Mouse (Mus musculus) heart, adult 9 months (tissue): ENCODE measurements around the gene Dnaaf2.
"Not testable (repeated sequence)": the region's sequence is repeated elsewhere in the genome, so short reads cannot be mapped to it uniquely, and the experiment has no call there.

Source experiments
- DNase-seq, 2 experiments: peaks; one replicate each; pipeline ENCODE4 v3.0.0; 2022; ENCODE audit warnings: low spot score in 2 of 2

Gene Dnaaf2

DNA sequence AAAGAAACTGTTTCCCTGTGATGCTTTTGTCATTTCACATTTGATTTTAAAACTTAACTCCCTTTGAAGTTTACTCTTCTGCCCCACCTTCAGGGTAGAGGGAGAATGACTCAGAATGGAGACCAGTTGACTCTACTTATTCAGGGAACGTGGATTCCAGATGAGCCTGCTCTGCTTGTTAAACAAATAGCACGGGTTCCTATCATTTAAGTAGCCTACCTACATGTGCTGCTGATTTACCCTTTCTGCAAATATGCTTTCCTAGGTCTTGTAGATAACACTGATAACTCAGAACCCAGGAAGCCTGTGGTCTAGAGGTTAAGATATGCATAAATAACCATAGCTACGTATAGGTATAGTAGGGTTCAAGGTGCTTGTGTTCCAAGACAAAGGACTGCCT lies 33.3 kb downstream of the Dnaaf2 start:
- DNase-seq = no peak

DNA sequence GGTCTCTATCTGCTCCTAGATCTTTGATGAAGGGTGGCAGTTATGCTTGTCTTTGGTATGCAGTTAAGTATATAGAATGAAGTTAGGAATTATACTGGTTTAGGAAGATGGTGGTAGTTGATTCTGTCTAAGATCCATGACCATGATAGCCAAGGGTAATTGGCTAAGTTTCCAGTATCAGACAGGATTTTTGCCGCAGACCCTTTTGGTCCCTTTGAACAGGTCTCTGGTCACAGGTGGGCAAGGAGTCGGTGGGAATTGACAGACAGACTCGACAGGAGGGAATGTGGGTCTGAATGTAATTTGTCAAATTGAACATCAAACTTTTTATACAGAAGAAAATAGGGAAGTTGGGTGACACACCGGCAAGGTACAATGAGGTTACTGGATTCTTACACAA lies 34.6 kb downstream of the Dnaaf2 start:
- not testable (repeated sequence) for DNase-seq

DNA sequence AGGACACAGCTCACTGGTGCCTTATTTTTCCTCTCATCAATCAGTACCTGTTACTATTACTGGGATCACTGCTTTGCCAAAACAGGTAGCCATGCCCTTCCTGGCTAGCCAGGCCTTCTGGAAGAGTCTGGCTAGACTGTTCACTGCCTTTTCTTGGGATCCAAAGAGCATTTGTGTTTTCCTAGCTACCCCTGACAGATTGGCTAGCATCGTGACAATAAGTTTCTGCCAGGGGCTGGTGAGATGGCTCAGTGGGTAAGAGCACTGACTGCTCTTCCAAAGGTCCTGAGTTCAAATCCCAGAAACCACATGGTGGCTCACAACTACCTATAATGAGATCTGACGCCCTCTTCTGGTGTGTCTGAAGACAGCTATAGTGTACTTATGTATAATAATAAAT lies 37.6 kb downstream of the Dnaaf2 start:
- DNase-seq = not testable (repeated sequence)

DNA sequence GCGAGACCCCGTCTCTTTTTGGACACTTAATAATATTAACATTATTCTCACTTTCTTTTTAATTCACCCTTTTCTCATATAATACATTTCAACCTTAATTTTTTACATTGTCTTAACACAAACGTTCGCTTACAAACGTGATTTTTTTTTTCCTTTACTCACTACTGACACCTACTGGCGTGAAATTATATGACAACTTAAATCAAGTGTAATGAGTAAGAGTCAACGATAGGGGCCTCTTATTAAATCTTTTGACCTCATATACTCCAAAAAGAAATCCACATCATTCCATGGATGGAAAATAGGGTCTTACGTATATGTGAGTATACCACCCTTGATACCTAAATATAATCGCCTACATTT lies 38.7 kb downstream of the Dnaaf2 start:
- peak; percentile 21 to 61 for DNase-seq

DNA sequence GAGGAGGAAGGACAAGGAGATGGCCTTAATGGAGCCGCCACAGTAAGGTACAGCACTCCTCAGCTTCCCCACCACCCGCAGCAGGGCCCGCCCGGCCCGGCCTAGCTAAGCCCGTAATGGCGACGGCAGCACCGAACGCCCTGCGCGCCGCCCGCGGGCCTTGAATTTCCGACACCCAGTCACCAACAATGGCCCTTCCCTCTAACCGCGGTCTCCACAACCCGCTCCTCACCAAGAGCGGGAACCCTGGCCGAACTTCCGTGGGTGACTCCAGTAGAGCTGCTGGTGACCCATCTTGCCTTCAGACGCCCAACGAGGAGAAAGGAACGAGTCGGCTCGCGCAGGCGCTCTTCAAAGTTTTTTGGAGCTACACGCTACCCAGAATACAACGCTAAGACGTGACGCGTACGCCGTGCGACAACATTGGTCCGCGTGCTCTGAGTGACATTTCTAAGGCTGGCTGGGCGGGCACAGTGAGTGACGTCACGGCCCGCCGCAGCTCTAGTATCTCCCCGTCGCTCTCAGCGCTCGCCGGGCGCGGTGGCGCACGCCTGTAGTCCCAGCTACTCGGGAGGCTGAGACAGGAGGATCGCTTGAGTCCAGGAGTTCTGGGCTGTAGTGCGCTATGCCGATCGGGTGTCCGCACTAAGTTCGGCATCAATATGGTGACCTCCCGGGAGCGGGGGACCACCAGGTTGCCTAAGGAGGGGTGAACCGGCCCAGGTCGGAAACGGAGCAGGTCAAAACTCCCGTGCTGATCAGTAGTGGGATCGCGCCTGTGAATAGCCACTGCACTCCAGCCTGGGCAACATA lies 39.3 kb downstream of the Dnaaf2 start, which contains the start of gene Rps29:
Rps29 (minus strand) TSS at position 422 of the 813 bp plus-strand sequence.
- peak; percentile 97 to 98 for DNase-seq

- peak in 1 of 2 experiments; percentile 16 for DNase-seq
Measured at GRCm38 (mm10) chr12:69158366-69158764, 39.9 kb downstream of the Dnaaf2 start.

DNA sequence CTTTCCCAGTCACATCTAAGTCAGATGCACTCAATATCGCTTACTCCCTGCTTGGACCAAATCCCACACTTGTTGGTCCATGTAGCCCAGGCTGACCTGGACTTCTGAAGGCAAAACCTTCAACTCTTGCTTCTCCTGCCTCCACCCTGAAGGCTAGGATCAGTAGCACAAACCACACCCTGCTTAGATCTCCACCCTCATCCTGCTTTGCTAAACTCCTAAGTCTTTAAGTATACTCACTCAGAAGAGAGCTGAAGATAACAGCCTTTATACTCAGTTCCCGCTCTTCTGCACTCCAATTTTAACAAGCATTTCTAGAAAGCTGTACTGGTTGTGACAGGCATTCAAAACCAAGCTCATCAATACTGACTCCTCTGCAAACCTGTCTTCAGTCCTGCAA lies 41.1 kb downstream of the Dnaaf2 start:
- no peak for DNase-seq

DNA sequence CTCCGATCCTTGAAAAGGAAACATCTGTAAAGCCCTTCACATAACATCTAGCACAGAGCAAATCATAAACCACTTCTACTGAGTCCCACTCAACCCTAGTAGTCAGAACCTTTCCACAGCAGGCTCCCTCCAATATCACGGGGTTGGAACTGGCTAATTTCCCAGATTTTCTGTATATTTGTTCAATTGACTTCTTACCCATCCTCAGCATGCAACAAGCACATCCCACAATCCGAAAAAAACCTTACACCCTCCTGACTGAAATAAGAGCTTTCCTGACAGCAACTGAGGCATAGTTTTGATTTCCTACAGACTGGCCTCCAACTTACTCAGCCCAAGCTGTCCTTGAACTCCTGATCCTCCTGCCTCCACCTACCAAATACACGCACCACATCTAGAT lies 41.8 kb downstream of the Dnaaf2 start:
- no peak for DNase-seq

- no peak for DNase-seq
Measured at GRCm38 (mm10) chr12:69155923-69156322, 42.3 kb downstream of the Dnaaf2 start.

DNA sequence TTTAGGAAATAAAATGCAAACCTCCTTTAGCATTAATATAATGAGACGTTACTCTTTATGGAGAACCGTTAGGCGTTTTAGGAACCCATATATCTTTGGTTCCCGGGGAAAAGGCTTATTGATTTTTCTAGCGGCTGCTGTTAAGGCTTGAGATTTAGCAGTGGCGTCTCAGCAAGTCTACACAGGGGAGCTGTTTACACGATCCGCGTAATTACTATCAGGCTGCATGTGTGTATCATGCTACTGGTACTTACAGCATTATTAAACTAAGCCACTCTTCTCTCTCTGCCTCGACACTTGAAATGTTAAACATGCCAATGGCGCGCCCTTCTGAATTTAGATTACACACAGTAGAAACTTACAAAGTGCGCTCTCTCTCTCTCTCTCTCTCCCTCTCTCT lies 48.2 kb downstream of the Dnaaf2 start:
- DNase-seq = no peak

GRCm38 (mm10) chr12:69147166-69147735 lies 51.0 kb downstream of the Dnaaf2 start:
- peak; percentile 31 to 49 for DNase-seq

GRCm38 (mm10) chr12:69143460-69143859 lies 54.8 kb downstream of the Dnaaf2 start:
- no peak for DNase-seq

- no peak for DNase-seq
Measured at GRCm38 (mm10) chr12:69139841-69140240, 58.4 kb downstream of the Dnaaf2 start.

DNA sequence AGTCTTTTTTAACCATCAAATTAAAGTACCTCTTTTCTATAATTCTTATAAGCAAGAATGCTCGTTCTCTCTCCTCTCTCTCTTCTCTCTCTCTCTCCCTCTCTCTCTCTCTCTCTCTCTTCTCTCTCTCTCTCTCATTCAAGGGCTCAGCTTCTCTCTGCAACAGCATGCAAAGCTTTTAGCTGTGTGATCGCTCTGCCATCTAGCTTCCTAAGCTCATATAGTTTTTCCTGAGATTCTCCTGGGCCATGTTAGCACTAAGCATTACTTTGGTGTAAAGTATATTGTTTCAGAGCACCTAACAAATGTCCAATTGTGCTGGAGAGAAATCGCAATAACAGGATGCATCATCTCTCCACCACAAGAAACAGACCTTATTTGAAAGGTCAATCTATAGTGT lies 59.0 kb downstream of the Dnaaf2 start:
- DNase-seq = no peak
